Mouse (Mus musculus) thymus, adult 2 months (tissue): ENCODE results near the gene Pemt.

Experiments used
- CTCF ChIP-seq: fragments of 200-500 bp; IDR thresholded peaks from 2 replicates; pipeline ENCODE4 v1.5.1; 2012; ENCODE audit warnings: mild to moderate bottlenecking, control low read depth, low read length, moderate library complexity, borderline replicate concordance; ENCODE audit not compliant: control insufficient read depth, poor library complexity, insufficient read depth; ENCODE audit errors: extremely low read depth
- POLR2A ChIP-seq: fragments of 200-500 bp; IDR thresholded peaks from 2 replicates; pipeline ENCODE4 v1.6.1; 2012; ENCODE audit warnings: mild to moderate bottlenecking, low read length, control low read depth, moderate library complexity; ENCODE audit not compliant: control insufficient read depth, poor library complexity, insufficient read depth; ENCODE audit errors: extremely low read depth

GRCm38 (mm10) chr11:59940645-59941044, 105.6 kb downstream of the Pemt start:
- TF ChIP-seq CTCF (no peak), POLR2A (no peak)
